Comparison of ENCODE assay signal across 8 mouse cellular contexts in genomic region chr11:60416590-60416962, GRCm38 (mm10). TPM values are rescaled to one million over a fixed set of nuclear protein-coding genes. Genes with fewer than 3 reads are reported as not detected.
DNase-seq lines count a peak whose midpoint lies in the region; ATAC-seq and TF ChIP-seq lines count a peak whose summit lies in the region.

No protein-coding gene starts in this region.

- H3K9ac ChIP-seq in lung, embryonic 15.5 days, result peak overlapping the region; percentile 79
- peak overlapping the region; percentile 89 for H3K9ac ChIP-seq in limb, embryonic 13.5 days
- peak overlapping the region; percentile 71 for H3K9ac ChIP-seq in stomach, embryonic 14.5 days (replicated peaks; ENCODE audit: low read depth, low read length)

- no peak for TF ChIP-seq POLR2A in embryonic fibroblast, embryonic 13.5 days (IDR thresholded peaks at IDR 0.05; ENCODE audit: low read depth, low read length)

- H3K4me2 ChIP-seq in lung, embryonic 15.5 days, result peak overlapping the region; percentile 73
- peak overlapping the region; percentile 80 for H3K4me2 ChIP-seq in limb, embryonic 13.5 days (replicated peaks)
- peak overlapping the region; percentile 72 for H3K4me2 ChIP-seq in stomach, embryonic 14.5 days (replicated peaks; ENCODE audit: low read depth, low read length)

- no peak for ATAC-seq in lung, embryonic 15.5 days (ENCODE audit: borderline replicate concordance, extremely low read depth, low FRiP score, low TSS enrichment)
- ATAC-seq in limb, embryonic 13.5 days (ENCODE audit: low FRiP score, low read depth), result no peak; the same call in 1 of the 2 replicates
- ATAC-seq in stomach, embryonic 14.5 days (ENCODE audit: insufficient number of reproducible peaks, insufficient read depth, low FRiP score, low read depth), result peak; percentile 64

- H3K27ac ChIP-seq in lung, embryonic 15.5 days, result peak overlapping the region; percentile 69
- no peak overlapping the region for H3K27ac ChIP-seq in embryonic fibroblast, embryonic 13.5 days (ENCODE audit: insufficient read depth, low read length)
- H3K27ac ChIP-seq in limb, embryonic 13.5 days, result peak overlapping the region; percentile 69; the same call in 1 of the 2 replicates
- H3K27ac ChIP-seq in stomach, embryonic 14.5 days (ENCODE audit: low read length), result peak overlapping the region; percentile 36; the same call in 1 of the 2 replicates

- peak overlapping the region; percentile 98 for H3K4me3 ChIP-seq in lung, embryonic 15.5 days
- peak overlapping the region; percentile 69 for H3K4me3 ChIP-seq in embryonic fibroblast, embryonic 13.5 days (ENCODE audit: insufficient read depth, low read length)
- H3K4me3 ChIP-seq in limb, embryonic 13.5 days, result peak overlapping the region; percentile 62
- peak overlapping the region; percentile 97 for H3K4me3 ChIP-seq in stomach, embryonic 14.5 days (ENCODE audit: low read depth, low read length)

- no peak for TF ChIP-seq CTCF in embryonic fibroblast, embryonic 13.5 days (IDR thresholded peaks at IDR 0.05; ENCODE audit: borderline replicate concordance, insufficient read depth, low read length)

- no peaks in the 10 kb centered on the region for H3K27me3 ChIP-seq in lung, embryonic 15.5 days
- no peaks in the 10 kb centered on the region for H3K27me3 ChIP-seq in limb, embryonic 13.5 days
- H3K27me3 ChIP-seq in stomach, embryonic 14.5 days (ENCODE audit: control insufficient read depth, insufficient read depth, low read length), result no peaks in the 10 kb centered on the region

- H3K4me1 ChIP-seq in lung, embryonic 15.5 days, result peaks cover 25% of the 10 kb centered on the region
- H3K4me1 ChIP-seq in embryonic fibroblast, embryonic 13.5 days (ENCODE audit: control insufficient read depth, insufficient read depth, low read length), result peaks cover 5% of the 10 kb centered on the region; the same call in 1 of the 2 replicates
- H3K4me1 ChIP-seq in limb, embryonic 13.5 days, result peaks cover 28% of the 10 kb centered on the region
- peaks cover 19% of the 10 kb centered on the region for H3K4me1 ChIP-seq in stomach, embryonic 14.5 days (ENCODE audit: control insufficient read depth, insufficient read depth, low read length)

- under 1% methylated on average over 21 of the region's 21 CpGs for WGBS in lung, embryonic 15.5 days
- under 1% methylated on average over 21 of the region's 21 CpGs for WGBS in limb, embryonic 13.5 days
- under 1% methylated on average over 21 of the region's 21 CpGs for WGBS in stomach, embryonic 14.5 days

- H3K9me3 ChIP-seq in lung, embryonic 15.5 days, result no peaks in the 10 kb centered on the region
- H3K9me3 ChIP-seq in limb, embryonic 13.5 days, result no peaks in the 10 kb centered on the region
- no peaks in the 10 kb centered on the region for H3K9me3 ChIP-seq in stomach, embryonic 14.5 days (ENCODE audit: control insufficient read depth, low read depth, low read length)

- H3K36me3 ChIP-seq in lung, embryonic 15.5 days, result no peaks in the 10 kb centered on the region
- H3K36me3 ChIP-seq in limb, embryonic 13.5 days, result no peaks in the 10 kb centered on the region
- H3K36me3 ChIP-seq in stomach, embryonic 14.5 days (ENCODE audit: control insufficient read depth, insufficient read depth, low read length), result no peaks in the 10 kb centered on the region

- no peak for DNase-seq in lung, postnatal 36 days
- DNase-seq in gastrocnemius, adult 18-20 months (ENCODE audit: low spot score), result no peak
- DNase-seq in right cerebral cortex, postnatal 25 days, result no peak
- no peak for DNase-seq in left cerebral cortex, adult 9 months (ENCODE audit: low spot score in 2 of 2)

RNA-seq across cellular contexts. Expression of gene Gid4, which starts 0.4 kb away (rescaled TPM):
- 23.7 and 25.5 TPM in 2 replicates for polyA plus RNA-seq in lung, embryonic 15.5 days (2015; fragmentation: Nextera tagmentation; extraction: Ambion mirVana)
- 16.2 and 18.0 TPM in 2 replicates for polyA plus RNA-seq in embryonic fibroblast, embryonic 13.5 days (2011; ENCODE audit: insufficient read length, low read depth, missing spikeins)
- 23.5 and 24.9 TPM in 2 replicates for polyA plus RNA-seq in limb, embryonic 13.5 days (2015; fragmentation: Nextera tagmentation; extraction: Ambion mirVana)
- 27.0 and 28.0 TPM in 2 replicates for polyA plus RNA-seq in stomach, embryonic 14.5 days (2014; fragmentation: Nextera tagmentation; extraction: Ambion mirVana)
- 10 to 100 TPM; 62.9 to 69.0 TPM for total RNA-seq in gastrocnemius, adult 18-20 months (2021)

RNA-seq across cellular contexts. Expression of gene Atpaf2, which starts 1.7 kb away (rescaled TPM):
- 51.6 and 54.7 TPM in 2 replicates for polyA plus RNA-seq in lung, embryonic 15.5 days (2015; fragmentation: Nextera tagmentation; extraction: Ambion mirVana)
- polyA plus RNA-seq in embryonic fibroblast, embryonic 13.5 days (2011; ENCODE audit: insufficient read length, low read depth, missing spikeins), result 24.9 and 28.8 TPM in 2 replicates
- polyA plus RNA-seq in limb, embryonic 13.5 days (2015; fragmentation: Nextera tagmentation; extraction: Ambion mirVana), result 52.4 and 54.8 TPM in 2 replicates
- 50.7 TPM in 2 replicates for polyA plus RNA-seq in stomach, embryonic 14.5 days (2014; fragmentation: Nextera tagmentation; extraction: Ambion mirVana)
- 10 to 100 TPM; 27.5 to 28.0 TPM for total RNA-seq in gastrocnemius, adult 18-20 months (2021)

RNA-seq across cellular contexts. Expression of gene Drg2, which starts 37.8 kb away (rescaled TPM):
- polyA plus RNA-seq in lung, embryonic 15.5 days (2015; fragmentation: Nextera tagmentation; extraction: Ambion mirVana), result 104 and 106 TPM in 2 replicates
- polyA plus RNA-seq in embryonic fibroblast, embryonic 13.5 days (2011; ENCODE audit: insufficient read length, low read depth, missing spikeins), result 53.4 and 56.7 TPM in 2 replicates
- polyA plus RNA-seq in limb, embryonic 13.5 days (2015; fragmentation: Nextera tagmentation; extraction: Ambion mirVana), result 120 and 129 TPM in 2 replicates
- polyA plus RNA-seq in stomach, embryonic 14.5 days (2014; fragmentation: Nextera tagmentation; extraction: Ambion mirVana), result 98.8 and 110 TPM in 2 replicates
- total RNA-seq in gastrocnemius, adult 18-20 months (2021), result 10 to 100 TPM; 23.0 to 25.1 TPM

RNA-seq across cellular contexts. Expression of gene Myo15, which starts 52.6 kb away (rescaled TPM):
- 0.05 and 0.09 TPM in 2 replicates for polyA plus RNA-seq in lung, embryonic 15.5 days (2015; fragmentation: Nextera tagmentation; extraction: Ambion mirVana)
- polyA plus RNA-seq in embryonic fibroblast, embryonic 13.5 days (2011; ENCODE audit: insufficient read length, low read depth, missing spikeins), result not detected in 2 replicates
- polyA plus RNA-seq in limb, embryonic 13.5 days (2015; fragmentation: Nextera tagmentation; extraction: Ambion mirVana), result 0.75 and 0.76 TPM in 2 replicates
- 0.13 and 0.21 TPM in 2 replicates for polyA plus RNA-seq in stomach, embryonic 14.5 days (2014; fragmentation: Nextera tagmentation; extraction: Ambion mirVana)
- under 1 TPM in 1 of 2 experiments, not detected in 1; 0.05 TPM for total RNA-seq in gastrocnemius, adult 18-20 months (2021)
